Mouse (Mus musculus) heart, adult 2 months (tissue): ENCODE measurements around the gene Heg1. TPM values are rescaled to one million over a fixed set of nuclear protein-coding genes. Genes with fewer than 3 reads are reported as not detected.

ENCODE experiments used
- DNase-seq, 2 experiments: peaks; one replicate each; pipeline ENCODE4 v3.0.0; 2021
- H3K27ac ChIP-seq: fragments of 200-600 bp; 2 replicates; pipeline ENCODE4 v1.8.1; 2022
- H3K27me3 ChIP-seq: fragments of 200-500 bp; 2 replicates; pipeline ENCODE4 v1.6.1; 2012; ENCODE audit warnings: mild to moderate bottlenecking, low read length, inconsistent platforms, mixed read lengths; ENCODE audit not compliant: control insufficient read depth, insufficient read depth
- H3K36me3 ChIP-seq: fragments of 200-500 bp; 2 replicates; pipeline ENCODE4 v1.6.1; 2012; ENCODE audit warnings: low read length, inconsistent platforms; ENCODE audit not compliant: control insufficient read depth, insufficient read depth
- H3K4me1 ChIP-seq: fragments of 200-500 bp; 2 replicates; pipeline ENCODE4 v1.6.1; 2011; ENCODE audit warnings: low read length; ENCODE audit not compliant: control insufficient read depth, insufficient read depth
- H3K4me3 ChIP-seq: fragments of 200-600 bp; 2 replicates; pipeline ENCODE4 v1.8.1; 2022
- H3K79me2 ChIP-seq: fragments of 200-500 bp; replicated peaks from 2 replicates; pipeline ENCODE4 v1.6.1; 2012; ENCODE audit warnings: mild to moderate bottlenecking, inconsistent platforms, low read length, moderate library complexity, mixed read lengths; ENCODE audit not compliant: control insufficient read depth, insufficient read depth
- H3K9ac ChIP-seq: fragments of 200-500 bp; 2 replicates; pipeline ENCODE4 v1.6.1; 2012; ENCODE audit warnings: low read depth, mild to moderate bottlenecking, control low read depth, inconsistent platforms, low read length, mixed read lengths
- CTCF ChIP-seq: fragments of 200-600 bp; IDR thresholded peaks from 2 replicates; pipeline ENCODE4 v1.8.1; 2022; ENCODE audit warnings: antibody characterized with exemption, mild to moderate bottlenecking, moderate library complexity
- EP300 ChIP-seq: fragments of 200-500 bp; IDR thresholded peaks from 2 replicates; pipeline ENCODE4 v1.6.1; 2011; ENCODE audit warnings: low read depth, low read length, control low read depth; ENCODE audit not compliant: insufficient read depth
- POLR2A ChIP-seq: fragments of 200-500 bp; IDR thresholded peaks from 2 replicates; pipeline ENCODE4 v1.6.1; 2011; ENCODE audit warnings: mild to moderate bottlenecking, low read depth, low read length, control low read depth; ENCODE audit not compliant: insufficient read depth
- WGBS: fragments of 180-500 bp; shearing (Covaris S2); methylation state at CpG from one replicate; pipeline ENCODE4 v1.1.7; 2018; 5-methylcytosine and 5-hydroxymethylcytosine counted together
- intact Hi-C: fragments of 180-260 bp; cut with DNase I; formaldehyde crosslinking; loops from one replicate; pipeline ENCODE4 v1.15.1; 2025
- polyA plus RNA-seq: library from polyadenylated mRNA; depleted of rRNA; stranded (reverse); fragments of >200 nt; gene quantifications from 2 replicates; pipeline ENCODE4 v1.2.3, GENCODE M21; 2012
- total RNA-seq, 2 experiments: library from RNA; stranded (reverse); gene quantifications; 2 replicates each; pipeline ENCODE4 v1.2.3; 2021

Gene Heg1
- total and polyA plus RNA-seq, 3 experiments = 60.6 to 148 (median 126) TPM

DNA sequence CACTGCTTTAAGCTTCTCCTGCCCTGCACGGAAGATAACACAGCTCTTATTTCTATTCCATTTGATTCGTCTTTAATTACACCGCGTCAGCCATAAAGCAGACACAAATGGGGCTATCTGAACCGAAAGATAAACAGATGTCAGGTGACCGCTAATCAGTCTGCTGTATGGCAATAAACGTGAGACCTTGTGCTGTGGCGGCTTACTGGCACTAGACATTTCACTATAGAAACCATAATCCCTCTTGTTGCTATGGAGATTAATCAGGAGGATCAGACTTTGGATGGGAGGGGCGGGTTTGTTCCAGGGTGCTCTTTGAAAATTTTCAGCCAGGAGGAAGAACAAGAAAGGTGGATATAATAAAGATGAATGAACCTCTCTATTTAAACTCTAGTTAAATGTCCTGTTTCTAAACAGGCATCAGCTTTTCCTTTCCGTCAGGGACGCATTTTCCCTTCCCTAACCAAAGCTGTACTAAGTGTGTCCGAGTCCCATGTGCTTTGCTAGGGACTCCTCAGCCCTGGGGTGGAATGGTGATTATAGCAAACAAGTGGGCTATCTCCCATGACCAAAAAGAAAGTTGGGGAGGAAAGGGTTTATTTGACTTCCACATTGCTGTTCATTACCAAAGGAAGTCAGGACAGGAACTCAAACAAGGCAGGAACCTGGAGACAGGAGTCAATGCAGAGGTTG lies 80.5 kb downstream of the Heg1 start:
- H3K36me3 ChIP-seq = peaks cover 16% of the 10 kb centered on the region
- TF ChIP-seq CTCF = no peak
- no peak for TF ChIP-seq POLR2A
- TF ChIP-seq EP300 = no peak
- intact Hi-C loops = no loop called here

DNA sequence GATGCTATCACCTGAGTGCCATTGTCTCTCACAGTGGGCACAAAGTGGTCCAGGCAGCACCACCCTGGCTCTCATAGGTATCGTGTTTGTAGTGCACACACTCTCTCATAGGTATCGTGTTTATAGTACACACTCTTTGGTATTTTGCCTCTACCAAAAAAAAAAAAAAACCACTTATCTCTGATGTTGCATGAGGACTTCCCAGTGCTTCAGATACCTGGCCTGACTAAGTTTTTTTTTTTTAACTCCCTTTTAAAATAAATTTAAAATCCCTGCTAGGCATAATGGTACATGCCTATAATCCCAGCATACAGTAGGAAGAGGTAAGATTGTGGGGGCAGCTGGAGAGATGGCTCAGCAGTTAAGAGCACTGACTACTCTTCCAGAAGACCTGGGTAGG lies 81.3 kb downstream of the Heg1 start:
- Histone ChIP-seq H3K4me3 (no peak overlapping the region), H3K4me1 (no peaks in the 10 kb centered on the region; the same call in none of the 2 replicates), H3K9ac (no peak overlapping the region), H3K36me3 (peaks cover 13% of the 10 kb centered on the region), H3K79me2 (no peaks in the 10 kb centered on the region), H3K27me3 (no peaks in the 10 kb centered on the region), H3K27ac (no peak overlapping the region)
- 90% methylated on average over 2 of the region's 2 CpGs for WGBS
- TF ChIP-seq POLR2A (no peak), EP300 (no peak), CTCF (no peak)
- intact Hi-C loops = no loop called here
- DNase-seq = no peak

More for the DNA sequence above, 80.5 kb downstream of the Heg1 start:
- H3K4me3 ChIP-seq = no peak overlapping the region
- no peak for DNase-seq
- no peaks in the 10 kb centered on the region; the same call in none of the 2 replicates for H3K4me1 ChIP-seq
- H3K27me3 ChIP-seq = no peaks in the 10 kb centered on the region
- 84% methylated on average over 12 of the region's 12 CpGs for WGBS
- H3K9ac ChIP-seq = no peak overlapping the region
- no peak overlapping the region for H3K27ac ChIP-seq
- no peaks in the 10 kb centered on the region for H3K79me2 ChIP-seq

DNA sequence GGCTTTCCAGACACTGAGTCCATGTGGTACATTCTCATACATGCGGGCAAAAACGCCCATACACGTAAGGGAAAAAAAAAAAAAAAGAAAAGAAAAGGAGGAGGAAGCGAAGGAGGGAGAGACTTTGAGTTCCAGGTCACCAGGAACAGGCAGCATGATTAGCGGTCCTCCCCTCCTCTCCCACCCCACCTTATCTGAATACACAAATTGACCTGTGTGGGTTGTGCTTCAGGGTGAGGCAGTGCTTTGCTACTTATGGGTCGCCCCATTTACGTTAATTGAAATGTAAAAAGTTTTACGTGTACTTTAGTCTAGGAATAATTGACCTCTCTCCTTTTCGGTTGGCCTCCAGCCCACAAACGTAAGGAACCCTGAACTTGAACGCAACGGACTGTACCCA lies 82.1 kb downstream of the Heg1 start:
- 88% methylated on average over 12 of the region's 12 CpGs for WGBS
- intact Hi-C loops = no loop called here

GRCm38 (mm10) chr16:33766757-33767156 lies 82.6 kb downstream of the Heg1 start:
- WGBS = 71% methylated on average over 15 of the region's 15 CpGs
- H3K4me1 ChIP-seq = no peaks in the 10 kb centered on the region

More for the DNA sequence above, 82.1 kb downstream of the Heg1 start:
- TF ChIP-seq CTCF = no peak
- TF ChIP-seq EP300 = no peak
- TF ChIP-seq POLR2A = no peak
- DNase-seq = no peak
- Histone ChIP-seq H3K79me2 (no peaks in the 10 kb centered on the region), H3K9ac (no peak overlapping the region), H3K27me3 (no peaks in the 10 kb centered on the region), H3K4me3 (no peak overlapping the region), H3K27ac (no peak overlapping the region), H3K36me3 (peaks cover 8% of the 10 kb centered on the region), H3K4me1 (no peaks in the 10 kb centered on the region; the same call in 1 of the 2 replicates)

GRCm38 (mm10) chr16:33768491-33769278 lies 84.5 kb downstream of the Heg1 start:
- H3K4me1 ChIP-seq = no peaks in the 10 kb centered on the region
- WGBS = 80% methylated on average over 3 of the region's 3 CpGs
- no peaks in the 10 kb centered on the region for H3K79me2 ChIP-seq
- no peaks in the 10 kb centered on the region; the same call in 1 of the 2 replicates for H3K36me3 ChIP-seq
- no peak overlapping the region for H3K9ac ChIP-seq
- intact Hi-C loops = no loop called here
- no peak overlapping the region for H3K4me3 ChIP-seq
- no peak for DNase-seq
- TF ChIP-seq POLR2A = no peak
- no peak for TF ChIP-seq CTCF
- no peak for TF ChIP-seq EP300
- H3K27ac ChIP-seq = no peak overlapping the region
- H3K27me3 ChIP-seq = no peaks in the 10 kb centered on the region

More at GRCm38 (mm10) chr16:33766757-33767156, 82.6 kb downstream of the Heg1 start:
- Histone ChIP-seq H3K27me3 (no peaks in the 10 kb centered on the region), H3K79me2 (no peaks in the 10 kb centered on the region), H3K36me3 (peaks cover 4% of the 10 kb centered on the region), H3K27ac (no peak overlapping the region), H3K4me3 (no peak overlapping the region), H3K9ac (no peak overlapping the region)
- intact Hi-C loops = no loop called here
- no peak for DNase-seq
- TF ChIP-seq POLR2A = no peak
- TF ChIP-seq CTCF = no peak
- TF ChIP-seq EP300 = no peak

GRCm38 (mm10) chr16:33769848-33770247 lies 85.7 kb downstream of the Heg1 start:
- no peak overlapping the region for H3K9ac ChIP-seq
- H3K27ac ChIP-seq = no peak overlapping the region
- intact Hi-C loops = no loop called here
- TF ChIP-seq POLR2A (no peak), CTCF (no peak), EP300 (no peak)
- WGBS = 74% methylated on average over 7 of the region's 7 CpGs
- no peaks in the 10 kb centered on the region for H3K79me2 ChIP-seq
- no peaks in the 10 kb centered on the region for H3K27me3 ChIP-seq
- no peak for DNase-seq
- H3K4me1 ChIP-seq = no peaks in the 10 kb centered on the region
- no peak overlapping the region for H3K4me3 ChIP-seq
- H3K36me3 ChIP-seq = no peaks in the 10 kb centered on the region
